10 mouse cellular contexts compared by ENCODE assay signal in genomic region chr2:35445610-35446009, GRCm38 (mm10). TPM values are rescaled to one million over a fixed set of nuclear protein-coding genes. Genes with fewer than 3 reads are reported as not detected.
DNase-seq lines count a peak whose midpoint lies in the region; ATAC-seq and TF ChIP-seq lines count a peak whose summit lies in the region.
"Had no signal": no experiment of that assay in that cellular context is flagged by ENCODE, and none has a peak within 500 bp of the region (broad histone marks: within the 10 kb centered on the region; RNA-seq: fewer than 3 reads in every experiment).

No protein-coding gene starts in this region.

- no peak for ATAC-seq in intestine, embryonic 14.5 days (replicated peaks; ENCODE audit: low FRiP score, low TSS enrichment, low read depth)
- ATAC-seq in intestine, postnatal 0 days = no peak
- ATAC-seq in intestine, embryonic 15.5 days = no peak
- ATAC-seq: midbrain, embryonic 13.5 days had no signal

- H3K27me3 ChIP-seq in intestine, embryonic 14.5 days (replicated peaks; ENCODE audit: control insufficient read depth, insufficient read depth, low read length) = no peaks in the 10 kb centered on the region
- H3K27me3 ChIP-seq in intestine, postnatal 0 days (replicated peaks; ENCODE audit: control insufficient read depth, insufficient read depth, low read length) = no peaks in the 10 kb centered on the region
- H3K27me3 ChIP-seq in intestine, embryonic 15.5 days (replicated peaks) = no peaks in the 10 kb centered on the region
- H3K27me3 ChIP-seq: midbrain, embryonic 13.5 days had no signal

- no peak overlapping the region for H3K9ac ChIP-seq in intestine, embryonic 14.5 days (ENCODE audit: low read length)
- no peak overlapping the region for H3K9ac ChIP-seq in intestine, postnatal 0 days (ENCODE audit: low read depth, low read length)
- H3K9ac ChIP-seq in intestine, embryonic 15.5 days = no peak overlapping the region
- H3K9ac ChIP-seq: midbrain, embryonic 13.5 days had no signal

- TF ChIP-seq CTCF in intestine, postnatal 0 days (IDR thresholded peaks at IDR 0.05; ENCODE audit: low read depth) = no peak

- 69% methylated on average over 7 of the region's 7 CpGs for WGBS in intestine, embryonic 14.5 days
- WGBS in intestine, postnatal 0 days = 69% methylated on average over 7 of the region's 7 CpGs
- 63% methylated on average over 7 of the region's 7 CpGs for WGBS in intestine, embryonic 15.5 days

- no peaks in the 10 kb centered on the region for H3K9me3 ChIP-seq in intestine, embryonic 14.5 days (ENCODE audit: control insufficient read depth, low read length)
- no peaks in the 10 kb centered on the region for H3K9me3 ChIP-seq in intestine, postnatal 0 days (ENCODE audit: control insufficient read depth)
- no peaks in the 10 kb centered on the region for H3K9me3 ChIP-seq in intestine, embryonic 15.5 days
- H3K9me3 ChIP-seq: midbrain, embryonic 13.5 days had no signal

- H3K4me1 ChIP-seq in intestine, embryonic 14.5 days (replicated peaks; ENCODE audit: control insufficient read depth, insufficient read depth, low read length) = peaks cover 48% of the 10 kb centered on the region
- 0 out of 2 replicates have a peak, but pooled peaks cover 4% of the 10 kb centered on the region for H3K4me1 ChIP-seq in intestine, postnatal 0 days (replicated peaks; ENCODE audit: control insufficient read depth, insufficient read depth, low read length)
- H3K4me1 ChIP-seq in intestine, embryonic 15.5 days (replicated peaks) = peaks cover 43% of the 10 kb centered on the region
- H3K4me1 ChIP-seq: midbrain, embryonic 13.5 days had no signal

- H3K4me3 ChIP-seq in intestine, embryonic 14.5 days (ENCODE audit: low read depth, low read length) = no peak overlapping the region
- no peak overlapping the region for H3K4me3 ChIP-seq in intestine, postnatal 0 days (ENCODE audit: low read depth, low read length)
- no peak overlapping the region for H3K4me3 ChIP-seq in intestine, embryonic 15.5 days (replicated peaks)
- H3K4me3 ChIP-seq: erythroblast, embryonic 14.5 days; midbrain, embryonic 13.5 days had no signal

- no peak overlapping the region for H3K4me2 ChIP-seq in intestine, embryonic 14.5 days (ENCODE audit: low read length)
- no peak overlapping the region for H3K4me2 ChIP-seq in intestine, postnatal 0 days (replicated peaks; ENCODE audit: low read depth)
- H3K4me2 ChIP-seq in intestine, embryonic 15.5 days (replicated peaks) = no peak overlapping the region
- H3K4me2 ChIP-seq: midbrain, embryonic 13.5 days had no signal

- 0 out of 2 replicates have a peak overlapping the region, but pooled peaks have one; percentile 69 for H3K27ac ChIP-seq in intestine, embryonic 14.5 days (ENCODE audit: low read depth)
- H3K27ac ChIP-seq in intestine, postnatal 0 days (ENCODE audit: low read depth, low read length) = no peak overlapping the region
- H3K27ac ChIP-seq in intestine, embryonic 15.5 days = peak overlapping the region; percentile 63
- H3K27ac ChIP-seq: midbrain, embryonic 13.5 days had no signal

- no peak for DNase-seq in intestine, embryonic 14.5 days (ENCODE audit: low spot score)
- peak; percentile 73 for DNase-seq in 3134 (ENCODE audit: extremely low read depth, insufficient read length, low spot score)
- DNase-seq in ES-CJ7 (ENCODE audit: low read depth, low spot score) = peak; percentile 31
- no peak for DNase-seq in right cerebral cortex, postnatal 25 days
- DNase-seq in right cerebral cortex, postnatal 10 days (ENCODE audit: low spot score in 2 of 2) = no peak
- no peak for DNase-seq in embryo, embryonic 11 days

- no peaks in the 10 kb centered on the region for H3K36me3 ChIP-seq in intestine, embryonic 14.5 days (ENCODE audit: control insufficient read depth, insufficient read depth, low read length)
- no peaks in the 10 kb centered on the region for H3K36me3 ChIP-seq in intestine, postnatal 0 days (ENCODE audit: control insufficient read depth, insufficient read depth)
- no peaks in the 10 kb centered on the region for H3K36me3 ChIP-seq in intestine, embryonic 15.5 days
- H3K36me3 ChIP-seq: midbrain, embryonic 13.5 days had no signal

RNA-seq across cellular contexts. Expression of gene Ggta1, which starts 17.4 kb away (rescaled TPM):
- polyA plus RNA-seq in intestine, embryonic 14.5 days (2014; fragmentation: Nextera tagmentation; extraction: Ambion mirVana) = 20.1 and 20.8 TPM in 2 replicates
- 6.4 and 7.0 TPM in 2 replicates for polyA plus RNA-seq in intestine, postnatal 0 days (2015; fragmentation: Nextera tagmentation; extraction: Ambion mirVana)
- 18.0 and 18.5 TPM in 2 replicates for polyA plus RNA-seq in intestine, embryonic 15.5 days (2015; fragmentation: Nextera tagmentation; extraction: Ambion mirVana)

RNA-seq across cellular contexts. Expression of gene 4930402F06Rik, which starts 48.6 kb away (rescaled TPM):
- polyA plus RNA-seq in intestine, embryonic 14.5 days (2014; fragmentation: Nextera tagmentation; extraction: Ambion mirVana) = not detected in 2 replicates
- not detected in 2 replicates for polyA plus RNA-seq in intestine, postnatal 0 days (2015; fragmentation: Nextera tagmentation; extraction: Ambion mirVana)
- not detected in 2 replicates for polyA plus RNA-seq in intestine, embryonic 15.5 days (2015; fragmentation: Nextera tagmentation; extraction: Ambion mirVana)
- polyA plus RNA-seq: erythroblast, embryonic 14.5 days; midbrain, embryonic 13.5 days had no signal

Comparison
In these comparisons a context has a peak if more than half of its experiments do, and no peak if none do; other contexts are left out.
1. DNase-seq: peak in 3134 (single experiment) and ES-CJ7 (single experiment); none in intestine, embryonic 14.5 days (single experiment), right cerebral cortex, postnatal 25 days (single experiment), right cerebral cortex, postnatal 10 days (0 of 2) and embryo, embryonic 11 days (single experiment).